ENCODE assay signal across 8 mouse cellular contexts in the genomic region with DNA sequence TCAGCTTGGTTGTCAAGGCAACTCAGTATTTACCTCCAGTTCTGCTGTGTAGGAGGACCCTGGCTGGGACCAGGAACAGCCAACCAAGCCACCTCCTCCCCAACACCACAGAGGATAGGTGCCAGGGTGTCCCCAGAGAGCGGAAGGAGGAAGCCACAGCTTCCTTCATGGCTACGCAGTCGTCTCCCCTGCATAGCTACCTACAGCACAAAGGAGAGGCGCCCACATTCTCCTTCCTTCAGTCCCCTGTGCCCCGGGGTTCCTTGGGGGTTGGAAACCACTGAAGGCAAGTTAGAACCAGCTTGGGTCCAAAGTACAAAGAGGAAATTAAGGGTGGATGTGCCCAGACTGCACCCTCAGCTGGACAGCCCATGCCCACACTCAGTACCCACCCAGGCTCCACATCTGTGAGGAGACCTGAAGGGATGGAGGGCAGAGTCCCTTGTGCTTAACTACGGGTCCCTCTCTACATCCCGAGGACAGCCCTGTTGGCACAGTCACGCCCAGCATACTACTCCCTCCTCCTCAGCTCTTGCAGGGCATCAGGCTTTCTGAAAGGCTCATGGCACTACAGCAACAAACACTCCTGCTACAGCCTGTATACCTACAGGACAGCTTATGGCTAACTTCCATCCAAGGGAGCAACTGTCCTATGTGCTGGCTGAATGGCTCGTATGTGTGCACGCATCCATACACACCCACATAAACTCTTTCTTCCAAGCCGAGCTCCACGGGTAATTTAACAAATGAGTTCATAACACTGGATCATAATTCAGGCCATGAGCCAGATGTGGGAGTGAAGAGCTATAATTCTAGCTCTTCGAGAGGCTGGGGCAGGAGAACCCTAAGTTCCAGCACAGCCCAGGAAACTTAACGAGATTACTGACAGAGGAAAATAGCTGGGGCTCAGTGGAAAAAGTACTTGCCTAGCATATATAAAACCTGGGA. TPM values are rescaled to one million over a fixed set of nuclear protein-coding genes. Genes with fewer than 3 reads are reported as not detected.
DNase-seq lines count a peak whose midpoint lies in the region; ATAC-seq and TF ChIP-seq lines count a peak whose summit lies in the region.

No protein-coding gene starts in this region.

- no peaks in the 10 kb centered on the region for H3K36me3 ChIP-seq in embryonic facial prominence, embryonic 14.5 days (ENCODE audit: control insufficient read depth, insufficient read depth, low read length)
- H3K36me3 ChIP-seq in midbrain, embryonic 13.5 days, result no peaks in the 10 kb centered on the region

- peak; percentile 49 to 60 for DNase-seq in cerebellum, adult 2 months
- peak; percentile 76 to 77 for DNase-seq in B cell, adult 2 months
- DNase-seq in embryonic facial prominence, embryonic 14.5 days (ENCODE audit: low spot score), result peak; percentile 83
- peak; percentile 79 for DNase-seq in heart, postnatal 25 days (ENCODE audit: low spot score)
- peak; percentile 82 for DNase-seq in layer of hippocampus, adult 9-11 months
- peak; percentile 68 for DNase-seq in testis, postnatal 14 days (ENCODE audit: low spot score)

- H3K9me3 ChIP-seq in embryonic facial prominence, embryonic 14.5 days (ENCODE audit: control insufficient read depth, low read length), result no peaks in the 10 kb centered on the region
- no peaks in the 10 kb centered on the region for H3K9me3 ChIP-seq in midbrain, embryonic 13.5 days

- TF ChIP-seq CTCF in cerebellum, adult 2 months (IDR thresholded peaks at IDR 0.05; ENCODE audit: borderline replicate concordance, insufficient read depth, low read depth, low read length), result no peak

- WGBS in cerebellum, adult 2 months, result 25% methylated on average over 14 of the region's 14 CpGs
- 59% methylated on average over 14 of the region's 14 CpGs for WGBS in embryonic facial prominence, embryonic 14.5 days
- WGBS in midbrain, embryonic 13.5 days, result 81% methylated on average over 14 of the region's 14 CpGs

- H3K27ac ChIP-seq in cerebellum, adult 2 months (ENCODE audit: insufficient read depth, low read length), result peak overlapping the region; percentile 93
- H3K27ac ChIP-seq in embryonic facial prominence, embryonic 14.5 days (replicated peaks; ENCODE audit: low read depth, low read length), result peak overlapping the region; percentile 74
- H3K27ac ChIP-seq in midbrain, embryonic 13.5 days, result peak overlapping the region; percentile 25; the same call in 1 of the 2 replicates

- H3K4me1 ChIP-seq in cerebellum, adult 2 months (ENCODE audit: control insufficient read depth, insufficient read depth, low read length), result peaks cover 69% of the 10 kb centered on the region
- H3K4me1 ChIP-seq in embryonic facial prominence, embryonic 14.5 days (ENCODE audit: control insufficient read depth, insufficient read depth, low read length), result peaks cover 35% of the 10 kb centered on the region
- peaks cover 47% of the 10 kb centered on the region for H3K4me1 ChIP-seq in midbrain, embryonic 13.5 days (replicated peaks)

- no peak overlapping the region for H3K9ac ChIP-seq in embryonic facial prominence, embryonic 14.5 days (ENCODE audit: low read depth, low read length)
- H3K9ac ChIP-seq in midbrain, embryonic 13.5 days (replicated peaks), result no peak overlapping the region

- no peak for TF ChIP-seq POLR2A in cerebellum, adult 2 months (IDR thresholded peaks at IDR 0.05; ENCODE audit: borderline replicate concordance, insufficient read depth, low read length)

- H3K27me3 ChIP-seq in cerebellum, adult 2 months (ENCODE audit: control insufficient read depth, insufficient read depth, low read length), result no peaks in the 10 kb centered on the region
- no peaks in the 10 kb centered on the region for H3K27me3 ChIP-seq in embryonic facial prominence, embryonic 14.5 days (replicated peaks; ENCODE audit: control insufficient read depth, insufficient read depth, low read length)
- no peaks in the 10 kb centered on the region for H3K27me3 ChIP-seq in midbrain, embryonic 13.5 days

- no peak overlapping the region; the same call in 1 of the 2 replicates for H3K4me2 ChIP-seq in embryonic facial prominence, embryonic 14.5 days (ENCODE audit: low read depth, low read length)
- no peak overlapping the region for H3K4me2 ChIP-seq in midbrain, embryonic 13.5 days (replicated peaks)

- H3K4me3 ChIP-seq in cerebellum, adult 2 months (replicated peaks; ENCODE audit: insufficient read depth, low read depth, low read length), result no peak overlapping the region
- H3K4me3 ChIP-seq in embryonic facial prominence, embryonic 14.5 days (ENCODE audit: low read depth, low read length), result no peak overlapping the region
- no peak overlapping the region for H3K4me3 ChIP-seq in midbrain, embryonic 13.5 days (replicated peaks)

- intact Hi-C loops in heart, postnatal 25 days (cut with DNase I), result no loop called here

- no peak for ATAC-seq in cerebellum, adult (ENCODE audit: insufficient number of reproducible peaks, low FRiP score, low TSS enrichment)
- ATAC-seq in embryonic facial prominence, embryonic 14.5 days (ENCODE audit: low read depth), result peak; percentile 74
- ATAC-seq in midbrain, embryonic 13.5 days, result peak; percentile 59

RNA-seq across cellular contexts. Expression of a gene that starts 9.0 kb away (rescaled TPM):
- polyA plus RNA-seq in cerebellum, adult 2 months (2012; rRNA removed), result not detected in 2 replicates
- not detected in 2 replicates for polyA plus RNA-seq in embryonic facial prominence, embryonic 14.5 days (2014; fragmentation: Nextera tagmentation; extraction: Ambion mirVana)
- not detected for total RNA-seq in heart, postnatal 25 days (2021)
- polyA plus RNA-seq in midbrain, embryonic 13.5 days (2015; fragmentation: Nextera tagmentation; extraction: Ambion mirVana), result 0.22 and 0.27 TPM in 2 replicates

RNA-seq across cellular contexts. Expression of a gene that starts 13.0 kb away (rescaled TPM):
- 60.8 and 68.9 TPM in 2 replicates for polyA plus RNA-seq in cerebellum, adult 2 months (2012; rRNA removed)
- 27.6 and 30.1 TPM in 2 replicates for polyA plus RNA-seq in embryonic facial prominence, embryonic 14.5 days (2014; fragmentation: Nextera tagmentation; extraction: Ambion mirVana)
- 10 to 100 TPM; 43.8 to 63.8 TPM for total RNA-seq in heart, postnatal 25 days (2021)
- 24.4 and 24.7 TPM in 2 replicates for polyA plus RNA-seq in midbrain, embryonic 13.5 days (2015; fragmentation: Nextera tagmentation; extraction: Ambion mirVana)

Comparison
In these comparisons a context has a peak if more than half of its experiments do, and no peak if none do; other contexts are left out.
1. H3K27ac ChIP-seq: peak in every context shown above with its lines; median percentile 93 in cerebellum, adult 2 months; 74 in embryonic facial prominence, embryonic 14.5 days; 25 in midbrain, embryonic 13.5 days.